13 mouse cellular contexts compared by ENCODE assay signal in the genomic region with DNA sequence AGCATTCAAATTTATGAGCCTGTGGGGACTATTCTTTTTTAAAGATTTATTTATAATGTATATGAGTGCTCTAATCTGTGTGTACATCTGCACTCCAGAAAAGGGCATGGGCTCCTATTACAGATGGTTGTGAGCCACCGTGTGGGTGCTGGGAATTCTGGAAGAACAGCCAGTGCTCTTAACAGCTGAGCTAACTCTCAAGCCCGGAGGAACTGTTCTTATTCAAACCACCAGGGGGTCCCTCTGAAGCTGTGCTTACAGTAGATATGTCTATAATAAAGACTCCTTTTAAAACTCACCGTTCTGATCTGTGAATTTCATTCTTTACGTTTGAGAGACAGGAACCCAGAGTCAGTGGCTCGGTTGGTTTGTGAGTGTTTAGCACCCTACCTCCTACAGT. TPM values are rescaled to one million over a fixed set of nuclear protein-coding genes. Genes with fewer than 3 reads are reported as not detected.
"Had no signal": no experiment of that assay in that cellular context is flagged by ENCODE, and none has a peak within 500 bp of the region (broad histone marks: within the 10 kb centered on the region; RNA-seq: fewer than 3 reads in every experiment).

No protein-coding gene starts in this region.

- DNase-seq: kidney, adult 18-20 months; kidney, postnatal 14 days; lung, postnatal 4 days; right cerebral cortex, postnatal 25 days; thymus, postnatal 4 days had no signal

- H3K9ac ChIP-seq: limb, embryonic 15.5 days; liver, embryonic 12.5 days; midbrain, embryonic 15.5 days had no signal

- H3K4me3 ChIP-seq: limb, embryonic 15.5 days; liver, embryonic 12.5 days; megakaryocyte, embryonic 14.5 days; midbrain, embryonic 15.5 days had no signal

- H3K4me1 ChIP-seq: limb, embryonic 15.5 days; liver, embryonic 12.5 days; megakaryocyte, embryonic 14.5 days; midbrain, embryonic 15.5 days had no signal

- H3K36me3 ChIP-seq: limb, embryonic 15.5 days; liver, embryonic 12.5 days; midbrain, embryonic 15.5 days had no signal

- H3K4me2 ChIP-seq: limb, embryonic 15.5 days; liver, embryonic 12.5 days; midbrain, embryonic 11.5 days; midbrain, embryonic 15.5 days had no signal

- H3K27me3 ChIP-seq: limb, embryonic 15.5 days; midbrain, embryonic 15.5 days had no signal

- H3K27ac ChIP-seq: limb, embryonic 15.5 days; liver, embryonic 12.5 days; midbrain, embryonic 15.5 days had no signal

- ATAC-seq: inflammation-experienced regulatory T-cells, adult 6 months; liver, embryonic 12.5 days; midbrain, embryonic 15.5 days had no signal

- H3K9me3 ChIP-seq: limb, embryonic 15.5 days; liver, embryonic 12.5 days; midbrain, embryonic 15.5 days had no signal

RNA-seq across cellular contexts. Expression of a gene that starts 31.1 kb away (rescaled TPM):
- polyA plus RNA-seq: inflammation-experienced regulatory T-cells, adult 6 months; kidney, embryonic 14.5 days; midbrain, embryonic 15.5 days; neural tube, embryonic 14.5 days had no signal
